Mouse (Mus musculus): ENCODE results near the gene AU021092.

DNA sequence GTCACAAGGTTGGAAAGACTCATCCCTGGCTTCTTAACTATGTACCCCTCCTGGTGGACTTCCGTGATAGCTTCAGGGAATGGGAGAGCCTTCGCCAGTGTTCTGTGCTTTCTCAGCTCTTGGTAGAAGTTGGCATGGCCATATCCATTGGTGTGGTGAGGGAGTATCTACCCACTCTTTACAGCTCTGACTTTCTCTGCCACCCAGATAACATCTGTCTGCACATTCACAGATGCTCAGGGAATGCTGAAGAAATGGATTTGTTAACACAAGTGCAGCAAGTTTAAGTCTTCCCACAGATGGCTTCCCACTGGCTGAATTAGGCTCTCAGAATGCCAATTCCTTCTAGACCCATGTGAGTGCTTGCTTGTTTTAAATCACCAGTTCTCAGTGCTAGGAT lies 8.0 kb downstream of the AU021092 start:
- TF ChIP-seq CTCF (IDR thresholded peaks at IDR 0.05; ENCODE audit: control insufficient read depth, insufficient read depth, insufficient replicate concordance, low read depth, low read length) = no peak
- TF ChIP-seq POLR2A (IDR thresholded peaks at IDR 0.05; ENCODE audit: control insufficient read depth, low read depth, low read length) = no peak
